Mouse (Mus musculus): Measurements from ENCODE around the gene Ccdc57. TPM values are rescaled to one million over a fixed set of nuclear protein-coding genes. Genes with fewer than 3 reads are reported as not detected.

The Ccdc57 gene
- polyA plus RNA-seq (2017; shearing (Covaris generic)): 0.21 TPM

DNA sequence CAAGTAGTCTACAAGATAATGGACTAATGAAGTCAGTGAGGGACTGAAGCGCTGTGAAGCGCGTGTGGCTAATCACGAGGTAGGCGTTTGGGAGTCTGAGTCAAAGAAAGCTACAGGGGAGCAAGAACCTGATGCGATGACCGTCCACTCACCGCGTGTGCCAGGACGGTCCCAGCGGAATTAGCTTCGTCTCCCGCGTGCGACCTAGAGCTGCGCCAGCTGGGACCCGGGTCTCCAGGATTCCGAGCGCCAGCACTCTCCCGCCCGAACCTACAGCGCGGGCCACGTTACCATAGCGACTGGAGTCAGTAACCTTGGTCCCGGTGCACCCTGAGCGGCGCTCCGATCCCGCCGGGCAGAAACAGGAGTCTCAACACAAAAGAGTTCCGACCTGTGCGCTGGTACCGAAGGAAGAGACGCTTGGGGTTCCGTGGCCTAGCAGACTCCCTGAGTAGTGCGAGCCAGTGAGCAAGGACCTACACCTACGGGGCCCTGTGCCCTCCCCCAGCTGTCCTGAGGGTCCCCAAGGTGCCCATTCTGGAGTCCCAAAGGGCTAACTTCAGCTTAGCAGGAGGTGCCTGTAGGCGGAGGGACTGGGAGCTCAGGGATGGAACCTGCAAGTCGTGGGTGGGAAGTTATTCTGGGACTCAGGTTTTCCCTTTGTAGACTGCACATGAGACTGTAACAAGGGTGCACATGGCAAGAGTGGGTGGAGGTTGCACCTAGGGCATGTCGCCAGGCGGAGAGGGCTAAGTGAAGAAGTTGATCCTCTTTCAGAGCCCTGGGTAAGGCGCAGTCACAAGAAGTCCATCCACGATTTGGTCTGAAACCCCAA, at the start of gene Ccdc57:
Gene Ccdc57, minus strand, starts transcription at position 309 of the 835 bp plus-strand sequence.

GRCm38 (mm10) chr11:120948328-120948727, 15.7 kb upstream of the Ccdc57 start, which contains the start of gene Slc16a3:
Gene Slc16a3, plus strand, starts transcription at chr11:120948480.

DNA sequence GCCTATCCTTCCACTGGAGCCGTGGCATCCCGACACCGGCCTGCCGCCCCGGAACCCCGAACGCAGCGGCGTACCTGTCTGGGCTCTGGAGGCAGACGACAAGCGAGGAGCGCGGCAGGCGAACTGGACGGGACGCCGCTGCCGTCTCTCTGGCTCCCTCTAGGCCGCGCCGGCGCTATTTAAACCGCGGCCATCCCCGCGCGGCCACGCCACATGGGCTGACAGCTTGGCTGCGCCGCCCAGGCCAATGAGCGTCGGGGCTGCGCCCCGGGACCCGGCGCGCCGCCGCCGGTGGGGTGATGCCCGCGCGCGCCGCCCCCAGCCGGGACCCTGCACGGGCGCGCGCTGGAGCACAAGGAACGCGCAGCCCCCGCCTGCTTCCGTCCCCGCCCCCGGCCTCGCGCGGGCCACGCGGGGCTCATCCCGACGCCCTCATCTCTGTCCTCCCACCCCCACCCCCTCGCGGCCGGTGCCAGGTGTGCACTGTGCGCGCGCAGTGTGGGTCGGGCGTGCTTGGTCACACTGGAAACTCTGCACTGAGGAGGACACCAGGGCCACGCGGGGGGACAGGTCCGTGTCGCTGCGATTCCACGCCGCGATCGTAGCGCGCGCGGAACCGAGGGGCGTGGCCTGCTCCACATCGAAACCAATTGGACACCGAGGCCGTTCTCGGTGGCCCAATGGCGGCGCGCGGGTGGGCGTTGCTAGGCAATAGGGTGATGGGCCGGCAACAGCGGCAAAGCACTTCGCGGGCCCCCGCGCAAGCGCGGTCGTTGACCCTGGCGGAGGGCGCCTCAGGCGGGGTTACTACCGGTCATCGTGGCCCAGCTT, 108.5 kb downstream of the Ccdc57 start, which contains the start of gene Fasn:
Gene Fasn, minus strand, starts transcription at position 592 of the 831 bp plus-strand sequence.

GRCm38 (mm10) chr11:120795756-120796613, 136.7 kb downstream of the Ccdc57 start, which contains the start of gene Dus1l:
Gene Dus1l, minus strand, starts transcription at chr11:120796403.

DNA sequence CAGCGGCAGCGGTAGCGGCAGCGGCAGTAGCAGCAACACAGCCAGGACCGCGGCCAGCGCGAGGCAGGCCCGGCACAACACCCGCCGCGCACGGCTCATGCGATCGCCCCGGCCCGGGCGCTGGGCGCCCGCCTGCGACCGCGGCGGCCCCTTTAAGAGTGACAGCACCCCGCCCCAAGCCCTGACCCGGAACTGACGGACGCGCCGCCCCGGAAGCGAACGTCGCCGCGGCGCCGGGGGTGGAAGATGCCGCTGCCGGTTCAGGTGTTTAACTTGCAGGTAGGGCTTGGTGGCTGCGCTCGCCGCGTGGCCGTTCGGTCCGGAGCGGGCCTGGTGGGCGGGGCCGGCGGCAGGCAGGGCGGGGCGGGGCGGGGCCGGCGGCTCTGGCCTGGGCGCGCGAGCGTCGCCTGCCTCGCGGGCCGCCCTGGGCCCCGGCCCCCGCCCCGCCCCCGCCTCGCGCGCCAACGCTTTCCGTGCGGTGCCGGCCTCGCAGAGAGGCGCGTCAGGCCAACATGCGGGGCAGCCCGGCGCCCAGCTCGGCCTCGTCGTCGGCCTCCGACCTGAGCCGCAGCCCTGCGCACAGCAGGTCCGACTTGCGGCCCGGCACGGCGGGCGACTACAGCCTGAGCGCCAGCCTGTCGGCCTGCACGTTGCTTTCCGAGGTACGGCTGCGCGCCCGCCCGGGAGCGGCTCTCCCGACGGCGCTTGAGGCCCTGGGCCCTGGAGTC, 148.4 kb downstream of the Ccdc57 start, which contains the start of the genes Rfng and Gps1:
Gene Rfng, minus strand, starts transcription at position 144 of the 728 bp plus-strand sequence.
Gene Gps1, plus strand, starts transcription at position 209 of the 728 bp plus-strand sequence.

Other genes with a start within 250 kb of the Ccdc57 start
- gene Cenpx, start 219.1 kb downstream of the Ccdc57 start, polyA plus RNA-seq (2017; shearing (Covaris generic)): 146 TPM
- 75.0 TPM for gene Lrrc45, start 218.9 kb downstream of the Ccdc57 start, polyA plus RNA-seq (2017; shearing (Covaris generic))
- gene Rac3, start 211.4 kb downstream of the Ccdc57 start, polyA plus RNA-seq (2017; shearing (Covaris generic)): 0.63 TPM
- gene Dcxr, start 205.6 kb downstream of the Ccdc57 start, polyA plus RNA-seq (2017; shearing (Covaris generic)): 26.8 TPM
- not detected for gene Cbr2, start 200.8 kb downstream of the Ccdc57 start, polyA plus RNA-seq (2017; shearing (Covaris generic))
- 10.3 TPM for gene Hmga1b, start 170.1 kb downstream of the Ccdc57 start, polyA plus RNA-seq (2017; shearing (Covaris generic))
- 1.8 TPM for gene Rfng, start 148.7 kb downstream of the Ccdc57 start, polyA plus RNA-seq (2017; shearing (Covaris generic))
- 183 TPM for gene Gps1, start 148.6 kb downstream of the Ccdc57 start, polyA plus RNA-seq (2017; shearing (Covaris generic))
- gene Dus1l, start 136.5 kb downstream of the Ccdc57 start, polyA plus RNA-seq (2017; shearing (Covaris generic)): 50.4 TPM
- 50.9 TPM for gene Fasn, start 108.3 kb downstream of the Ccdc57 start, polyA plus RNA-seq (2017; shearing (Covaris generic))
- gene Slc16a3, start 15.6 kb upstream of the Ccdc57 start, polyA plus RNA-seq (2017; shearing (Covaris generic)): 13.9 TPM
- gene Csnk1d, start 58.5 kb upstream of the Ccdc57 start, polyA plus RNA-seq (2017; shearing (Covaris generic)): 103 TPM
- 73.1 TPM for gene Cd7, start 106.5 kb upstream of the Ccdc57 start, polyA plus RNA-seq (2017; shearing (Covaris generic))
- gene Sectm1b, start 130.7 kb upstream of the Ccdc57 start, polyA plus RNA-seq (2017; shearing (Covaris generic)): not detected
- not detected for gene Sectm1a, start 148.3 kb upstream of the Ccdc57 start, polyA plus RNA-seq (2017; shearing (Covaris generic))
- gene Tex19.2, start 185.8 kb upstream of the Ccdc57 start, polyA plus RNA-seq (2017; shearing (Covaris generic)): not detected
- gene Tex19.1, start 213.3 kb upstream of the Ccdc57 start, polyA plus RNA-seq (2017; shearing (Covaris generic)): not detected
- gene Uts2r, start 227.4 kb upstream of the Ccdc57 start, polyA plus RNA-seq (2017; shearing (Covaris generic)): not detected

Measured in CD4-positive, CD25-positive, alpha-beta regulatory T cell, adult 9 weeks (primary cell).